Mouse (Mus musculus) brain, embryonic 14.5 days (tissue): ENCODE data around the gene Ccdc33. TPM values are rescaled to one million over a fixed set of nuclear protein-coding genes. Genes with fewer than 3 reads are reported as not detected.

Source experiments
- DNase-seq: peaks from one replicate; pipeline ENCODE4 v3.0.0-alpha.2; 2011; ENCODE audit warnings: low read depth
- CTCF ChIP-seq: fragments of 200-500 bp; IDR thresholded peaks from 2 replicates; pipeline ENCODE4 v1.5.1; 2012; ENCODE audit warnings: inconsistent platforms, mild to moderate bottlenecking, moderate library complexity, borderline replicate concordance; ENCODE audit not compliant: insufficient read depth, insufficient read length; ENCODE audit errors: extremely low read depth
- POLR2A ChIP-seq: fragments of 200-500 bp; IDR thresholded peaks from 2 replicates; pipeline ENCODE4 v1.6.1; 2012; ENCODE audit warnings: mild to moderate bottlenecking, inconsistent platforms, borderline replicate concordance; ENCODE audit not compliant: poor library complexity, insufficient read depth, insufficient read length, severe bottlenecking; ENCODE audit errors: extremely low read depth
- polyA plus RNA-seq: library from polyadenylated mRNA; depleted of rRNA; stranded (reverse); fragments of >200 nt; gene quantifications from 2 replicates; pipeline ENCODE4 v1.2.3, GENCODE M21; 2012

The Ccdc33 gene
- polyA plus RNA-seq, 1 experiment, result 0.89 TPM

GRCm38 (mm10) chr9:58099836-58100565 lies 18.6 kb downstream of the Ccdc33 start:
- TF ChIP-seq POLR2A, result no peak
- TF ChIP-seq CTCF, result no peak
- DNase-seq, result peak; percentile 89

GRCm38 (mm10) chr9:58096629-58097301 lies 21.9 kb downstream of the Ccdc33 start:
- no peak for TF ChIP-seq CTCF
- TF ChIP-seq POLR2A, result no peak
- DNase-seq, result peak; percentile 96

DNA sequence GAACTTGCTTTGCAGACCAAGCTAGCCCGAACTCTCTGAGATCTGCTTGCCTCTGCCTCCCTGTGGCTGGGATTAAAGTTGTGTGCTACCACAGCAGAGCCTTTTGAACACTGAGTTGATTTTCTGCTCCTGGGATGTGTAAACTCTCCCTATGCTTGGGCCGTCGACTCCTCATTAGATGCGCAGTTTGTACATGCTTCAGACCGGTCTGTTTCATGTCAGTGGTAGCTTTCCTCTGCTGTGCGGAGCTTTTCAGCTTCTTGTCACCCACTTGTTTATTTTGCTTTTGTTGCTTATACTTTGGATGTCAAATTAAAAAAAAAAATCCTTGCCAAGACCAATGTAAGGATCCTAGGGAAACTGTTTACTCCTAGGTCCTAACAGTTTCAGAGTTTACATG lies 22.6 kb downstream of the Ccdc33 start:
- TF ChIP-seq CTCF (no peak), POLR2A (no peak)
- no peak for DNase-seq

DNA sequence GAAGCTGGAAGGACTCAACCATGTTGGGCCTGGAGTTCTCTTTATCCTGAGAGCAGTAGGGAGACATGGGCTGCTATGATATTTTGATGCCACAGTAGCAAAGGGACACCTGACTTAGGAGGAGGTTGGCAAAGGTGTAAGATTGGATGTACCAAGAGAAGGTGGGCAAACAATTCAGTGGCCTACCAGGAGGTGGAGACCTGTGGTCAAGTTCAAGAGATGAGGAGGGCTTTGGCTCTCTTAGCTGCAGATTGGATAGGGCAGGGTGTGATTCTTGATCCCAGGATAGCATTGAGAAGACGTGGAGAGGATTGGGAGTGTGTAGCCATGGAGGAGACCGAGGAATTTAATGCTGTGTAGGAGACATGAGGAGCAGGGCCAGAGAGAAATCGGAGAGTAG lies 24.8 kb downstream of the Ccdc33 start:
- DNase-seq, result no peak
- no peak for TF ChIP-seq POLR2A
- no peak for TF ChIP-seq CTCF

DNA sequence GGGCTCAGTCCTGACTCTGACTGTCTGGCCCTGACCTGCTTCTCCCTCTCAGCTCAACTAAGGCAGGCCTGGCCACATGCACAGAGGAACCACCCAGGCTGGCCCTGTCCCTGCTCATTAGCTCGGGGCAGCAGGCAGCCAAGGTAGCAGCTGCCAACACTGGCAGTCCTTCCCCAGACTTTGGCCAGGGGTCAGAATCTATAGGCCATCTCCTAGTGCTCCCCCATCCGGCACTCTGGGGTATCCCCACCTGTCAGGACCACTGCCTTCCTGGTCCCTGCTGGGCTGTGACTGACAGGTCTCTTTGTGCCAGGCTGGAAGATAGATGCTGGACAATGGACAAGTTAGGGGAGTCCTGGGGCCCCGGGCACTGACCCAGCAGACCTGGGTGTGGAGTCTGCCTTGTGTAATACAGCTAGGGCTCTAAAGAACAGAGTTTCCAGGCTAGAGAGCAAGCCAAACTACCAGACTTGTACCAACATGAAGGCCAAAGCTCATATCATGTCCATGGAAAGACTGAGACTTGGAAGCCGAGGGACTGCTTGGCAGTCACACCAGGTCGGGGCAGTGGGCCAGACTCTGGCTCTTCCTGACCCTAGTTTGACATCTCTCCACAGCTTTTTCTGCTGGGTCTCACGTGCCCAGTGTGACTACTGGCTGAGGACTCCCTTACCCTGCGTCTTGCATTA lies 25.9 kb downstream of the Ccdc33 start:
- DNase-seq, result peak; percentile 46
- TF ChIP-seq CTCF, result no peak

GRCm38 (mm10) chr9:58091623-58092425 lies 26.8 kb downstream of the Ccdc33 start:
- no peak for DNase-seq
- TF ChIP-seq CTCF, result no peak
- TF ChIP-seq POLR2A, result no peak

- no peak for TF ChIP-seq POLR2A
- TF ChIP-seq CTCF, result no peak
- DNase-seq, result no peak
These were observed 31.2 kb downstream of the Ccdc33 start for GRCm38 (mm10) chr9:58087277-58087998.

- TF ChIP-seq CTCF, result no peak
- TF ChIP-seq POLR2A, result no peak
- no peak for DNase-seq
These were observed 31.8 kb downstream of the Ccdc33 start for GRCm38 (mm10) chr9:58086861-58087260.

GRCm38 (mm10) chr9:58086203-58086602 lies 32.4 kb downstream of the Ccdc33 start:
- TF ChIP-seq POLR2A (no peak), CTCF (no peak)
- DNase-seq, result no peak

- peak; percentile 91 for DNase-seq
- no peak for TF ChIP-seq POLR2A
- TF ChIP-seq CTCF, result no peak
These were observed 33.5 kb downstream of the Ccdc33 start for GRCm38 (mm10) chr9:58085074-58085473.
